Mouse (Mus musculus): ENCODE data around the gene Dhps. TPM values are rescaled to one million over a fixed set of nuclear protein-coding genes. Genes with fewer than 3 reads are reported as not detected.
A peak's percentile ranks its signal among the peaks of the same experiment; 100 is the strongest.

Dhps gene
- polyA plus RNA-seq, 1 experiment: 2.1 TPM

- Histone ChIP-seq H3K9me3 (ENCODE audit: control insufficient read depth, low read length) (no peaks in the 10 kb centered on the region), H3K4me3 (replicated peaks) (no peak overlapping the region), H3K4me1 (ENCODE audit: control insufficient read depth) (peaks cover 72% of the 10 kb centered on the region), H3K36me3 (ENCODE audit: control insufficient read depth) (peaks cover 58% of the 10 kb centered on the region), H3K27me3 (ENCODE audit: control insufficient read depth) (no peaks in the 10 kb centered on the region)
- TF ChIP-seq GATA1 (IDR thresholded peaks at IDR 0.05; ENCODE audit: low read length): no peak
- TF ChIP-seq TAL1 (IDR thresholded peaks at IDR 0.05; ENCODE audit: low read length): no peak
Observed at GRCm38 (mm10) chr8:85033867-85034266, 37.7 kb upstream of the Dhps start.

- Histone ChIP-seq H3K27me3 (ENCODE audit: control insufficient read depth) (no peaks in the 10 kb centered on the region), H3K4me3 (replicated peaks) (peak overlapping the region; percentile 91), H3K36me3 (ENCODE audit: control insufficient read depth) (peaks cover 55% of the 10 kb centered on the region), H3K9me3 (ENCODE audit: control insufficient read depth, low read length) (no peaks in the 10 kb centered on the region), H3K4me1 (ENCODE audit: control insufficient read depth) (peaks cover 68% of the 10 kb centered on the region)
- TF ChIP-seq GATA1 (IDR thresholded peaks at IDR 0.05; ENCODE audit: low read length) (no peak), TAL1 (IDR thresholded peaks at IDR 0.05; ENCODE audit: low read length) (no peak)
Observed at GRCm38 (mm10) chr8:85034764-85035163, 36.8 kb upstream of the Dhps start.

- Histone ChIP-seq H3K27me3 (ENCODE audit: control insufficient read depth) (no peaks in the 10 kb centered on the region), H3K36me3 (ENCODE audit: control insufficient read depth) (peaks cover 55% of the 10 kb centered on the region), H3K4me1 (ENCODE audit: control insufficient read depth) (peaks cover 69% of the 10 kb centered on the region), H3K4me3 (replicated peaks) (peak overlapping the region; percentile 91), H3K9me3 (ENCODE audit: control insufficient read depth, low read length) (no peaks in the 10 kb centered on the region)
- no peak for TF ChIP-seq GATA1 (IDR thresholded peaks at IDR 0.05; ENCODE audit: low read length)
- TF ChIP-seq TAL1 (IDR thresholded peaks at IDR 0.05; ENCODE audit: low read length): no peak
Observed at GRCm38 (mm10) chr8:85035165-85035727, 36.3 kb upstream of the Dhps start.

- TF ChIP-seq GATA1 (IDR thresholded peaks at IDR 0.05; ENCODE audit: low read length) (no peak), TAL1 (IDR thresholded peaks at IDR 0.05; ENCODE audit: low read length) (no peak)
- H3K9me3 ChIP-seq (ENCODE audit: control insufficient read depth, low read length): no peaks in the 10 kb centered on the region
- peaks cover 70% of the 10 kb centered on the region for H3K4me1 ChIP-seq (ENCODE audit: control insufficient read depth)
- no peaks in the 10 kb centered on the region for H3K27me3 ChIP-seq (ENCODE audit: control insufficient read depth)
- peaks cover 56% of the 10 kb centered on the region for H3K36me3 ChIP-seq (ENCODE audit: control insufficient read depth)
- H3K4me3 ChIP-seq (replicated peaks): peak overlapping the region; percentile 91
Observed at GRCm38 (mm10) chr8:85035728-85036310, 35.7 kb upstream of the Dhps start.

GRCm38 (mm10) chr8:85036381-85036717 is 35.2 kb upstream of the Dhps start:
- TF ChIP-seq GATA1 (IDR thresholded peaks at IDR 0.05; ENCODE audit: low read length) (no peak), TAL1 (IDR thresholded peaks at IDR 0.05; ENCODE audit: low read length) (no peak)
- Histone ChIP-seq H3K27me3 (ENCODE audit: control insufficient read depth) (no peaks in the 10 kb centered on the region), H3K4me3 (replicated peaks) (peak overlapping the region; percentile 91), H3K9me3 (ENCODE audit: control insufficient read depth, low read length) (no peaks in the 10 kb centered on the region), H3K4me1 (ENCODE audit: control insufficient read depth) (peaks cover 74% of the 10 kb centered on the region), H3K36me3 (ENCODE audit: control insufficient read depth) (peaks cover 57% of the 10 kb centered on the region)

- H3K36me3 ChIP-seq (ENCODE audit: control insufficient read depth): peaks cover 57% of the 10 kb centered on the region
- no peaks in the 10 kb centered on the region for H3K9me3 ChIP-seq (ENCODE audit: control insufficient read depth, low read length)
- peaks cover 72% of the 10 kb centered on the region for H3K4me1 ChIP-seq (ENCODE audit: control insufficient read depth)
- H3K4me3 ChIP-seq (replicated peaks): peak within 1 kb of the TSS; percentile 91
- no peaks in the 10 kb centered on the region for H3K27me3 ChIP-seq (ENCODE audit: control insufficient read depth)
- TF ChIP-seq GATA1 (IDR thresholded peaks at IDR 0.05; ENCODE audit: low read length): no peak
- no peak for TF ChIP-seq TAL1 (IDR thresholded peaks at IDR 0.05; ENCODE audit: low read length)
Observed at GRCm38 (mm10) chr8:85036718-85037365, 34.7 kb upstream of the Dhps start, which contains the start of gene Tnpo2. Gene Tnpo2, plus strand, starts transcription at chr8:85036915.

GRCm38 (mm10) chr8:85037366-85037680 is 34.2 kb upstream of the Dhps start:
- Histone ChIP-seq H3K4me3 (replicated peaks) (peak overlapping the region; percentile 91), H3K36me3 (ENCODE audit: control insufficient read depth) (peaks cover 57% of the 10 kb centered on the region), H3K27me3 (ENCODE audit: control insufficient read depth) (no peaks in the 10 kb centered on the region), H3K4me1 (ENCODE audit: control insufficient read depth) (peaks cover 68% of the 10 kb centered on the region), H3K9me3 (ENCODE audit: control insufficient read depth, low read length) (no peaks in the 10 kb centered on the region)
- TF ChIP-seq TAL1 (IDR thresholded peaks at IDR 0.05; ENCODE audit: low read length): no peak
- no peak for TF ChIP-seq GATA1 (IDR thresholded peaks at IDR 0.05; ENCODE audit: low read length)

- no peaks in the 10 kb centered on the region for H3K9me3 ChIP-seq (ENCODE audit: control insufficient read depth, low read length)
- peaks cover 56% of the 10 kb centered on the region for H3K36me3 ChIP-seq (ENCODE audit: control insufficient read depth)
- H3K4me1 ChIP-seq (ENCODE audit: control insufficient read depth): peaks cover 66% of the 10 kb centered on the region
- no peaks in the 10 kb centered on the region for H3K27me3 ChIP-seq (ENCODE audit: control insufficient read depth)
- TF ChIP-seq GATA1 (IDR thresholded peaks at IDR 0.05; ENCODE audit: low read length) (no peak), TAL1 (IDR thresholded peaks at IDR 0.05; ENCODE audit: low read length) (no peak)
- H3K4me3 ChIP-seq (replicated peaks): peak overlapping the region; percentile 91
Observed at GRCm38 (mm10) chr8:85037681-85038531, 33.7 kb upstream of the Dhps start.

GRCm38 (mm10) chr8:85043619-85044018 is 27.9 kb upstream of the Dhps start:
- peaks cover 24% of the 10 kb centered on the region for H3K4me1 ChIP-seq (ENCODE audit: control insufficient read depth)
- peaks cover 95% of the 10 kb centered on the region for H3K36me3 ChIP-seq (ENCODE audit: control insufficient read depth)
- no peaks in the 10 kb centered on the region for H3K9me3 ChIP-seq (ENCODE audit: control insufficient read depth, low read length)
- H3K27me3 ChIP-seq (ENCODE audit: control insufficient read depth): no peaks in the 10 kb centered on the region
- H3K4me3 ChIP-seq (replicated peaks): no peak overlapping the region
- TF ChIP-seq TAL1 (IDR thresholded peaks at IDR 0.05; ENCODE audit: low read length) (no peak), GATA1 (IDR thresholded peaks at IDR 0.05; ENCODE audit: low read length) (no peak)

All from erythroblast, embryonic 14.5 days (primary cell).